Mouse (Mus musculus) cortical plate, adult 2 months (tissue): ENCODE results near the gene Coro7.

Experiments
- CTCF ChIP-seq: fragments of 200-500 bp; IDR thresholded peaks from 2 replicates; pipeline ENCODE4 v1.5.1; 2011; ENCODE audit warnings: mild to moderate bottlenecking, control low read depth, low read length; ENCODE audit not compliant: insufficient read depth; ENCODE audit errors: extremely low read depth
- POLR2A ChIP-seq: fragments of 200-500 bp; IDR thresholded peaks from 2 replicates; pipeline ENCODE4 v1.6.1; 2011; ENCODE audit warnings: mild to moderate bottlenecking, low read length, control low read depth; ENCODE audit not compliant: insufficient read depth; ENCODE audit errors: extremely low read depth

- TF ChIP-seq CTCF, result no peak
- TF ChIP-seq POLR2A, result peak; percentile 81
These were observed 39.7 kb downstream of the Coro7 start, which contains the start of the genes Vasn and Dnaja3 for GRCm38 (mm10) chr16:4639831-4640237.
